Mouse (Mus musculus): ENCODE data around the gene Plxna2. TPM values are rescaled to one million over a fixed set of nuclear protein-coding genes. Genes with fewer than 3 reads are reported as not detected.

The Plxna2 gene
- total RNA-seq (2021) = 10 to 100 TPM; 80.9 to 82.4 TPM
- long read RNA-seq, experiment 1, partial matches to known transcripts = 2 of 8 reads
- long read RNA-seq, experiment 1, other reads (novel, unspliced or antisense) = 6 of 8 reads
- long read RNA-seq, experiment 2, full-length matches to known transcripts = 5 of 17 reads
- long read RNA-seq, experiment 2, partial matches to known transcripts = 6 of 17 reads
- long read RNA-seq, experiment 2, other reads (novel, unspliced or antisense) = 6 of 17 reads

- no peak for DNase-seq (ENCODE audit: low spot score in 2 of 2)
These were observed at the start of gene Plxna2 for GRCm38 (mm10) chr1:194617918-194618317. Gene Plxna2 (plus strand): TSS chr1:194618218.

DNA sequence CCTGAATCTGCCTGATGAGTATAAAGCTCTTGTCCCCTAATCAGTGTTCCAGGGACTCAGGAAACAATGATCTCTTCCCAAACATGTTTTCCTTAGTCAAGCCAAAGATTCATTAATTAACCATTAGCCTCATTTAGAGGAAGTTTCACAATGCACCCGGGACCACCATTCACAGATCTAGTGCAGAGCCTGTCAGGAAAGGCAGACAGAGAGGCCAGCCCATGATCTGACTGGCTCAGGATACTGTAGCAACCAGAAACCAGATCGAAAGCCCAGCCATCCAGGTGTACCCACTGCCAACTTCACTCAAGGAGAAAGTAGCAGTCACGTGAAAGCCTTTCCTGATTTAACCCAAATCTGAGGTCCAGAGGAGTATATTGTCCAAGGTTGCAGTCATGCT, 44.1 kb upstream of the Plxna2 start:
- DNase-seq (ENCODE audit: low spot score in 2 of 2) = no peak

DNA sequence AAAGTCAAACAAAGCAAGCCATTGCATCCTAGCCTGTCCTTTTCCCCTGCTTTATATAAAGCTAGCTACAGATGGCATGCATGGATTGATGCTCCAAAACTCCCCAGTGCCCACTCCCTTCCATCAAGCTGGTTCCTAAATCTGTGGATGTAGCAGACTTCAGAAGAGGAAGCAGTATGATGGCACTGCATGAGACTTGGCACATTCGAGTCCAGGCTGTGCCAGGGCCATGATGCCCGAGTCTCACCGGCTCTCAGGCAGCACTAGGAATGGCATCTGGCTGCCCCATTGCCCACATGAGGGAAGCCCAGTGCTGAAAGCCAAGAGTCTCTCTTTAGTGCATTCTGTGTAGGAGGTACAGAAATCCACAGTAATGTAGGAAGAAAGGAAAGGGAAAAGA, 39.7 kb upstream of the Plxna2 start:
- DNase-seq (ENCODE audit: low spot score in 2 of 2) = peak; percentile 73 to 90

DNA sequence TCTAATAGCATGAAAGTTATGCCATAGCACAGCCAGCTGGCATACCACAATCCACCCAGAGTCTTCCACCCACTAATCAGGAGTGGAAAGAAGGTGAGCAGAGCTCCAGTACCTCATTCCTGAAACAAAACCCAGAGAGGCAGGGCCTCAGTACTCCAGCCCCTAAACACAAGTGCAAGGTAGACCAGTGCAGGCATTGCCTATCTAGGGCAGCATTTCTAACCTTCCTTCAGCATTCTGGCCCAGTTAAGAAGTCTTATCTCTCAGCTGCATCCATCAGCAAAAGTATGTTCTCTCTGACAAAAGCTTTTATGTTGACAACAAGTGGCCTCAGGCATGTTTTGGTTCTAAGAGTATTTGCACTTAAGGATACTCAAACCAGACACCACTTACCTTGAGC, 37.5 kb upstream of the Plxna2 start:
- no peak for DNase-seq (ENCODE audit: low spot score in 2 of 2)

- peak in 1 of 2 experiments; percentile 75 for DNase-seq (ENCODE audit: low spot score in 2 of 2)
These were observed 31.3 kb upstream of the Plxna2 start for GRCm38 (mm10) chr1:194586670-194587069.

DNA sequence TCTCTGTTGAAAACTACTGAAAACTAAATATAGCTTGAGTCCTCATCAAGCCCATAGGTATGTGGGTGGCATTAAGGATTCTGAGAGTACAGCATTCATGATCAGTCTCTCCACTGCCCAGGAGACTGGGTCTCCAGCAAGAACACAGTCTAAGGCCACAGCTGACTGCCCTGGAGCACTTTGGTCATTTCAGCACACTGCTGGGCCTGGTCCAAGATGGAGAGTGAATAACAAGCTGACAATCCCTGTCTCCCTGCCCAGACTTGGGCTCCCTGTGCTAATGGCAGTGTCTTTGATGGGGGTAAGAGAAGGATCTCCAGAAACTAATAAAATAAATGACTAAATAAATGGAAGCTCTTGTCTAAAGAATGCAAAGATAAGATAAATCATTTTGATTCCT, 30.5 kb upstream of the Plxna2 start:
- DNase-seq (ENCODE audit: low spot score in 2 of 2) = peak in 1 of 2 experiments; percentile 43

- DNase-seq (ENCODE audit: low spot score in 2 of 2) = no peak
These were observed 29.9 kb upstream of the Plxna2 start for GRCm38 (mm10) chr1:194587956-194588668.

- DNase-seq (ENCODE audit: low spot score in 2 of 2) = peak in 1 of 2 experiments; percentile 30
These were observed 29.1 kb upstream of the Plxna2 start for GRCm38 (mm10) chr1:194588711-194589451.

- no peak for DNase-seq (ENCODE audit: low spot score in 2 of 2)
These were observed 24.9 kb upstream of the Plxna2 start for GRCm38 (mm10) chr1:194593155-194593554.

DNA sequence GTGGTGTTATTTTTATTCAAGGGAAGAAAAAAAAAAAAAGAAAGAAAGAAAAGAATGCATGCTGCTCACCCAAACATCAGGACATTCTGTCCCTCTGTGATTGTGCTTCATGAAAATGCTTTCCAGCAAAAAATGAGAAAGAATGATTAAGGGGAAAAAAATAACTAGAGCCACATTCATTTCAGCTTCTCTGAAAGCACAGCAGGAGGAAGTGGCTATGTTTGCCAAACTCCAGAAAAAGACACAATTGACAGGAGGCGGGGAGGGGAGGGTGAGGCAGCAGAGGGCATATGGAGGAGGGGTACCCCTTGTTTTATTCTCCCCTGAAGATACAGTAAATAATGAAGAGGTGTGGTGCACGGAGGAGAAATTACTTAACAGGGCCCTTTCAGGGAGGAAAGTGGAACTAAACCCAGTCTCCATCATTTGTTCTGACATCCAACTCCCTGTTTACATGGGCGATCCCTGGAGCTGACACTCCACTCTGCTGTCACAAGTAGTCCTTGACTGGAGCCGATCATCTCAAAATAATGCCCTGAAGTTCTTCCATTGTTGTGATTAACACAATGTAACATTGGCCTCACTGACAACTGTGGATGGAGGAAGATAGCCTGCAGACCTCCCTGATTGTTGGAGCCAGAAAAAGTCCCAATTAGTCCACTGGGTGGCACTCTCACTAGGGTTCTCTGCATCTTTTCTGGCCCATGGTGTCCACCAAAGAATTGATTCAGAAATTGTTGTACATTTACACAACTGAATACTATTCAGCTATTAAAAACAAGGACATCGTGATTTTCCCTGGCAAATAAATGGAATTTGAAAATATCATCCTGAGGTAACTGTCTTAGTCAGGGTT, 10.4 kb upstream of the Plxna2 start:
- peak in 1 of 2 experiments; percentile 66 for DNase-seq (ENCODE audit: low spot score in 2 of 2)

GRCm38 (mm10) chr1:194610516-194610915, 7.5 kb upstream of the Plxna2 start:
- DNase-seq (ENCODE audit: low spot score in 2 of 2) = no peak

DNA sequence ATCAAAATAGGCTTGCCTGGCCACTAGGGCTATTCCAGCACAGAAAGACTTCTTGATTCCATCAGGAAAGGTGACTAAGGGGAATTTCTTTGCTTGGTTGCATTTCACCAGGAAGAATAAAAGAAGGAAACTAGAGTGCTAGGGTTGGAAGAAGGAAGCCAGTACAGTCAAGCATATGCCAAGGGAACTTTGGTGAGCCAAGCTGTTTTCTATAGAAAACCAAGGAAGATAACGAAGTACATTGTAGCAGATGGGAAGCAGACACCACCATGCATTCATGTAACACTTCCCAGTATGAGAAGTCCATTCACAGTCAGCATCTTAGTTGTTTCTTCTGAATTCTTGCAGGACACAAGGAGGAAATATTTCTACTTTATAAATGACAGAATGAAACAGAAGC, 5.4 kb upstream of the Plxna2 start:
- DNase-seq (ENCODE audit: low spot score in 2 of 2) = no peak

GRCm38 (mm10) chr1:194613271-194613834, 4.7 kb upstream of the Plxna2 start:
- DNase-seq (ENCODE audit: low spot score in 2 of 2) = no peak

- peak; percentile 46 to 54 for DNase-seq (ENCODE audit: low spot score in 2 of 2)
These were observed 3.8 kb upstream of the Plxna2 start for GRCm38 (mm10) chr1:194613923-194614830.

DNA sequence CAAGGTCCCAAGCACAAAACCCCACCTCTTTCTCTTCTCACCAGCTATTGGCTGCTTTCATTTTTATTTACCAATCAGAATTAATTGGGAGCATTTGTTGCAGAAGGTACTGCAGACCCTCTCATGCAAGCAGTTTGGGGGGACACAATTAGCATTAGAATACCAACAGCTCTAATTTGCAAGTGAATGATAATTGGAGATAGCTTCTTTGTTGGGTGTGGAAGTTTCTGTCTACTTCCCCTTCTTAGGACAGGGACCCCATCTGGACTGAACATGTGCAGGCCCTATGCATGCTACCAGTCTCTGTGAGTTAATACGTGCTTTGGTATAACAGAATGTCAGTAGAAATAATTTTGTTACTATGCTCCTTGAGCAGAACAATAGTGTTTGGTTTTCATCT, 1.9 kb upstream of the Plxna2 start:
- DNase-seq (ENCODE audit: low spot score in 2 of 2) = no peak

DNA sequence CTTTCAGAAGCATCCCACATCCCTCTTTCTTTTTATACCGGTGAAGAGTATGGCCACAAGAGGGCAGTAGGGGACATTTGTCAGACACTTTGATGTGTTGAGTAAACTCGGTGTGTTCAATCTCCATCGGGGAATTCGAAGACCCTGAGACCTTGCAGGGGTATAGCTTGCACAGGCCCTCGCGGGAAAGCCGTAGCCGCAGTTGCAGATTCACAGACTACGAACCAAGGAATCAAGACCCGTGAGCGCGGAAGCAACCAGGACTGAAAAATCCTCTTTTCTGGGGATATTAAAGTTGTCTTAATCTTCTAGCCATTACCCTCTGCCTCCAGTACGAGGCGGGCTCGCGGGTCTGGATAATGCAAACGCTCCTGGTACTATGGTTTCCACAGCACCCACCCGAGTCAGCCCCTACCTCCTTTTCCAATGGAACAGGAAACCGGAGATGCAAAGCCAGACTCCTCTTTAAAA, 858 bp downstream of the Plxna2 start:
- peak; percentile 85 to 94 for DNase-seq (ENCODE audit: low spot score in 2 of 2)

GRCm38 (mm10) chr1:194619353-194620244, 1.6 kb downstream of the Plxna2 start:
- DNase-seq (ENCODE audit: low spot score in 2 of 2) = peak; percentile 85 to 91

- peak; percentile 63 to 66 for DNase-seq (ENCODE audit: low spot score in 2 of 2)
These were observed 2.4 kb downstream of the Plxna2 start for GRCm38 (mm10) chr1:194620245-194620991.
